Mouse (Mus musculus): ENCODE data around the gene Lilr4b. TPM values are rescaled to one million over a fixed set of nuclear protein-coding genes. Genes with fewer than 3 reads are reported as not detected.

The Lilr4b gene
- polyA plus RNA-seq, 1 experiment from 2014 or later, result not detected

Other genes starting within 250 kb of the Lilr4b start
- 0.29 TPM in 1 of 2 replicates, not detected in the other for gene Gm49339, start within 50 bp of the Lilr4b start, polyA plus RNA-seq (2014; fragmentation: Nextera tagmentation; extraction: Ambion mirVana)
- 1.4 TPM in 2 replicates for gene Lilrb4a, start 10.3 kb downstream of the Lilr4b start, polyA plus RNA-seq (2014; fragmentation: Nextera tagmentation; extraction: Ambion mirVana)
- gene Fam162b, start 109.9 kb downstream of the Lilr4b start, polyA plus RNA-seq (2014; fragmentation: Nextera tagmentation; extraction: Ambion mirVana), result 2.1 and 4.5 TPM in 2 replicates
- gene Gprc6a, start 150.8 kb downstream of the Lilr4b start, polyA plus RNA-seq (2014; fragmentation: Nextera tagmentation; extraction: Ambion mirVana), result not detected in 2 replicates
- not detected in 2 replicates for gene Rfx6, start 197.1 kb downstream of the Lilr4b start, polyA plus RNA-seq (2014; fragmentation: Nextera tagmentation; extraction: Ambion mirVana)

Measured in hindbrain, embryonic 11.5 days (tissue).